Mouse (Mus musculus) liver, adult 2 months (tissue): ENCODE measurements around the gene Fcrlb. TPM values are rescaled to one million over a fixed set of nuclear protein-coding genes. Genes with fewer than 3 reads are reported as not detected.

Experiments
- DNase-seq: peaks from one replicate; pipeline ENCODE4 v3.0.0-alpha.2; 2011; ENCODE audit warnings: low read depth, low spot score; ENCODE audit errors: extremely low read depth
- H3K27ac ChIP-seq: fragments of 200-500 bp; replicated peaks from 2 replicates; pipeline ENCODE4 v1.5.1; 2012; ENCODE audit warnings: low read depth, mild to moderate bottlenecking, control low read depth, inconsistent platforms, low read length; ENCODE audit not compliant: insufficient read depth
- H3K27me3 ChIP-seq: fragments of 200-500 bp; 2 replicates; pipeline ENCODE4 v1.6.1; 2012; ENCODE audit warnings: mild to moderate bottlenecking, moderate library complexity, low read length, inconsistent platforms; ENCODE audit not compliant: control insufficient read depth, insufficient read depth
- H3K36me3 ChIP-seq: fragments of 200-500 bp; 2 replicates; pipeline ENCODE4 v1.6.1; 2012; ENCODE audit warnings: low read length, inconsistent platforms; ENCODE audit not compliant: control insufficient read depth, insufficient read depth
- H3K4me1 ChIP-seq: fragments of 200-500 bp; 2 replicates; pipeline ENCODE4 v1.6.1; 2011; ENCODE audit warnings: low read length; ENCODE audit not compliant: control insufficient read depth, insufficient read depth
- H3K4me3 ChIP-seq: fragments of 200-500 bp; 2 replicates; pipeline ENCODE4 v1.5.1; 2011; ENCODE audit warnings: low read depth, mild to moderate bottlenecking, control low read depth, low read length, moderate library complexity; ENCODE audit not compliant: insufficient read depth
- H3K79me2 ChIP-seq: fragments of 200-500 bp; 2 replicates; pipeline ENCODE4 v1.6.1; 2012; ENCODE audit warnings: inconsistent platforms, mild to moderate bottlenecking, low read length, moderate library complexity; ENCODE audit not compliant: control insufficient read depth, insufficient read depth
- H3K9ac ChIP-seq: fragments of 200-500 bp; 2 replicates; pipeline ENCODE4 v1.6.1; 2012; ENCODE audit warnings: low read depth, mild to moderate bottlenecking, control low read depth, inconsistent platforms, low read length
- CTCF ChIP-seq: fragments of 200-500 bp; IDR thresholded peaks from 2 replicates; pipeline ENCODE4 v1.5.1; 2011; ENCODE audit warnings: low read depth, low read length, control low read depth
- POLR2A ChIP-seq: fragments of 200-500 bp; IDR thresholded peaks from 2 replicates; pipeline ENCODE4 v1.6.1; 2011; ENCODE audit warnings: low read length, control low read depth; ENCODE audit not compliant: insufficient read depth; ENCODE audit errors: extremely low read depth
- WGBS: fragments of 180-500 bp; shearing (Covaris S2); methylation state at CpG from one replicate; pipeline ENCODE4 v1.1.7; 2018; 5-methylcytosine and 5-hydroxymethylcytosine counted together
- polyA plus RNA-seq: library from polyadenylated mRNA; depleted of rRNA; stranded (reverse); fragments of >200 nt; gene quantifications from 2 replicates; pipeline ENCODE4 v1.2.3, GENCODE M21; 2012
- total RNA-seq: library from RNA; depleted of rRNA; stranded (reverse); fragments of >200 nt; gene quantifications from 2 replicates; pipeline ENCODE4 v1.2.3, GENCODE M21; 2014

The Fcrlb gene
- total and polyA plus RNA-seq, 2 experiments = 0.11 to 0.18 TPM

DNA sequence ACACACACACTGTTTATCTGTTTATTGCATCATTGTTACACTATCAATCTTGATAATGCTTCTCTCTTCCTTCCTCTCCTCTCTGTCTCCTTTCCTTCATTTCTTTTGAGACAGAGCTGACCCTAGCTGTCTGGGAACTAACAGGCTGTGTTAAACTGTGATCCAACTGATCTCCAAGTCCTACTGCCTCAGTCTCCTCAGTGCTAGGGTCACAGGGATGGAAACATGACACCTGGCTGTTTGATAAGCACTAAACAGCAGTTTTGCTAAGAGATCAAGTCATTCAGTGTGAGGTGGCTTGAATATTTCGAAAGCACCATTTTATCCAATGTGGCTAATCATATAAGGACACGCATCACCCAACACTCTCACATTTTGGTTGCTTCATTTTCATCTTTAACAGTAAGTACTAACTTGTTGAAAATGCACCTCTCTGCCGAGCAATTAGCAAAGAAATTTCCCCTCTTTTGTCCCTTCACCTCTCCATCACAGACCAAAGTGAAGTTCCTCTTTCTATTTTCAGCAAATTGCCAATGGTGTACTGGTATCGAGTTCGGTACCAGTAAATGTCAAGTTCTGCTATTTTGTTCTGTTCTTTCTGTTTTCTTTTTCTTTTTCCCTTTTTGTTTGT is 16.0 kb downstream of the Fcrlb start:
- no peak for DNase-seq
- peaks cover 1% of the 10 kb centered on the region; the same call in 1 of the 2 replicates for H3K4me1 ChIP-seq
- no peaks in the 10 kb centered on the region for H3K36me3 ChIP-seq
- H3K9ac ChIP-seq = no peak overlapping the region
- H3K79me2 ChIP-seq = no peaks in the 10 kb centered on the region
- H3K4me3 ChIP-seq = no peak overlapping the region
- H3K27me3 ChIP-seq = no peaks in the 10 kb centered on the region
- 74% methylated on average over 5 of the region's 5 CpGs for WGBS
- no peak overlapping the region for H3K27ac ChIP-seq
- TF ChIP-seq POLR2A (no peak), CTCF (no peak)

DNA sequence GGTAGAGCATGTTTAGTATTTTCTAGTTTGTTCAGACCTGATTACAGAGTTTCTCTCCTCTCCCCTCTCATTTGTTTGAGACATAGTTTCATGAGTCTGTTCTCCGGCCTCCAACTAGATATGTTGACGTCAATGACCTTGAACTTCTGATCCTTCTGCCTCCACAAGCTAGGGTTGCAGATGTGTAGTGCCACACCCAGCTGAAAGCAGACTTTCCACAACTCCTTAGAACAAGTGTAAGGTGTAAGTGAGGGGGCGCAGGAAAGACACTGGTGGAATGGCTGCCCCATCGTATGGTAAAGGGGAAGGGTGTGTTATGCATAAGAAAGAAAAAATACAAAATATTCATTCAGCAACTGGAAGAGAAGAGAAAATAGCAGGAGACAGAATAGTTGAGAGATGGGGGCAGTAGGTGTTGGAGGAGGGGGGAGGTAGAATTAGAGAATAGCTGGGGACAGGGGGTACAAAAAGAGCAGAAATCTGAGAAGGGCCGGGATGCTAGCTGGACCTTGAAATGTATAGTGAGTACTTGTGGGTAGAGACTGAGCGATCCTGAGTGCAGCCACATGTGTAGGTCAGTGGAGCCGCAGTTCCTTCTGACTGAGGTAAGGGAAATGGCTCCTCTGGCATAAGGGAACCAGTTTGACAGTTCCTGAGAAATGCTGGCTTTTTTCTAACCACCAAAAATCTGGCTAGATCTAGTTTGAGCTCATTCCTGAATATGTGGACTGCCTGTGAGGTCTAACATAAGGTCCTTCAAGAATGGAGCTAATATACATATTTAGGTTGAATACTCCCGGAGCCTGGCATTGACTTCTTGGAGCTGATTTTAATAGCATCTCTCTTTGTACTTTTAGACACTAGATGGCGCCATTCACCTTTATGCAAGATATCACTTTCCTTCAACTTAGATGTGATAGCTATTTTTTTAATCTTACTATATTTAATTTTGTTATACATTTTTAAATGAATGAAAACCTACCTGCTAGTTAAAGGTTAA is 17.8 kb downstream of the Fcrlb start:
- H3K4me1 ChIP-seq = peaks cover 1% of the 10 kb centered on the region; the same call in 1 of the 2 replicates
- H3K9ac ChIP-seq = no peak overlapping the region
- no peaks in the 10 kb centered on the region for H3K79me2 ChIP-seq
- no peaks in the 10 kb centered on the region for H3K36me3 ChIP-seq
- H3K27ac ChIP-seq = no peak overlapping the region
- H3K4me3 ChIP-seq = no peak overlapping the region
- 48% methylated on average over 9 of the region's 9 CpGs for WGBS
- no peaks in the 10 kb centered on the region for H3K27me3 ChIP-seq
- peak; percentile 61 for DNase-seq
- peak; percentile 26; the same call in 1 of the 2 replicates for TF ChIP-seq CTCF
- TF ChIP-seq POLR2A = no peak

GRCm38 (mm10) chr1:170892279-170892678 is 20.5 kb downstream of the Fcrlb start:
- no peak for DNase-seq
- TF ChIP-seq CTCF (no peak), POLR2A (no peak)
- Histone ChIP-seq H3K4me1 (peaks cover 1% of the 10 kb centered on the region; the same call in 1 of the 2 replicates), H3K27me3 (no peaks in the 10 kb centered on the region), H3K9ac (no peak overlapping the region), H3K27ac (no peak overlapping the region), H3K4me3 (no peak overlapping the region), H3K79me2 (no peaks in the 10 kb centered on the region), H3K36me3 (no peaks in the 10 kb centered on the region)
- 74% methylated on average over 1 of the region's 1 CpGs for WGBS

DNA sequence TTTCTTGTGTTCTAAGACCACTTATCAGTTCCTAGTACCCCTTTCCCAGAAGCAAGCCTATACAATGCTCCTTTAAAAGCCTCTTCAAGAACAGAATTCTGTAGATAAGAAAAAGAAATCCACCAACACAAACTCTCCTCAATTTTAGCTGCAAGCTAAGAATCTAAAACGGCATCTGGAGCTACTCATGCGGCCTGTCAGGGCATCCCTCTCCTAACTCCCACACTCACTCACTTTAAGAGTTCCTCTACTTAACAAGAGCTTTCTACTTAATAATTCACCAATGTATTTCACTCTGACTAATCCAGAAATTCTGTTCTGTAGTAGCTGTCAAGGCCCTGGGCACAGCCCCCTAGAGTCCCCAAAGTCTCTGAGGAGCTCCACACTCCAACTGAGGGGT is 21.1 kb downstream of the Fcrlb start:
- no peak for DNase-seq
- Histone ChIP-seq H3K79me2 (no peaks in the 10 kb centered on the region), H3K27ac (no peak overlapping the region), H3K27me3 (no peaks in the 10 kb centered on the region), H3K4me1 (peaks cover 1% of the 10 kb centered on the region; the same call in 1 of the 2 replicates), H3K9ac (no peak overlapping the region), H3K36me3 (no peaks in the 10 kb centered on the region), H3K4me3 (no peak overlapping the region)
- WGBS = 83% methylated on average over 2 of the region's 2 CpGs
- TF ChIP-seq CTCF (no peak), POLR2A (no peak)

DNA sequence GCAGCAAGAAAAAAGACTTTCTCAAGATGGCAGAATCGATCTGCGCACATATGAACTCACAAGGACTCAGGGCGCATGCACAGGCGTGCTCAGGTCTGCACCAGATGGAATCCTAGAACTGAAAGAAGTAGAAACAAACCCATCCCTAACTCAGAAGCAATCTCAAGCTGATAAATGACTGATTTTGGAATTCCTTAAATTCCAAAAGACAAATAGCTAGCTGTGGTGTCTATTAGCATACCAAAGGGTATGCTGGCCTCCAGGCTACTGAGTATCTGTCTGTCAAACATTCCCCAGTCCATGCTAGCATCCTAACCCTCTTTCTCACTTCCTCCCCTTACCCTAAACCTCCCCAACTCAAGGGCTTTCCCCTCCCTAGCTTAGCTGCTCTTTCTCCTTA is 23.4 kb downstream of the Fcrlb start:
- Histone ChIP-seq H3K36me3 (no peaks in the 10 kb centered on the region), H3K79me2 (no peaks in the 10 kb centered on the region), H3K9ac (no peak overlapping the region), H3K27ac (no peak overlapping the region), H3K4me1 (no peaks in the 10 kb centered on the region), H3K27me3 (no peaks in the 10 kb centered on the region), H3K4me3 (no peak overlapping the region)
- no peak for DNase-seq
- TF ChIP-seq CTCF (no peak), POLR2A (no peak)
- 92% methylated on average over 4 of the region's 4 CpGs for WGBS
